Comparison of ENCODE assay signal across 10 mouse cellular contexts in genomic region chr1:92223956-92224891, GRCm38 (mm10). TPM values are rescaled to one million over a fixed set of nuclear protein-coding genes. Genes with fewer than 3 reads are reported as not detected.
A peak's percentile ranks its signal among the peaks of the same experiment; 100 is the strongest.
DNase-seq lines count a peak whose midpoint lies in the region; ATAC-seq lines count a peak whose summit lies in the region.
"Had no signal": no experiment of that assay in that cellular context is flagged by ENCODE, and none has a peak within 500 bp of the region (broad histone marks: within the 10 kb centered on the region; RNA-seq: fewer than 3 reads in every experiment).

No protein-coding gene starts in this region.

- no peak overlapping the region for H3K9ac ChIP-seq in embryonic facial prominence, embryonic 14.5 days (ENCODE audit: low read depth, low read length)
- H3K9ac ChIP-seq: limb, embryonic 15.5 days had no signal

- peak; percentile 76 for ATAC-seq in embryonic facial prominence, embryonic 14.5 days (ENCODE audit: low read depth)

- peaks cover 11% of the 10 kb centered on the region; the same call in 1 of the 2 replicates for H3K4me1 ChIP-seq in embryonic facial prominence, embryonic 14.5 days (ENCODE audit: control insufficient read depth, insufficient read depth, low read length)
- H3K4me1 ChIP-seq in limb, embryonic 10.5 days: peaks cover 27% of the 10 kb centered on the region

- 27% methylated on average over 17 of the region's 17 CpGs for WGBS in embryonic facial prominence, embryonic 14.5 days
- 58% methylated on average over 17 of the region's 17 CpGs for WGBS in limb, embryonic 10.5 days

- H3K9me3 ChIP-seq in embryonic facial prominence, embryonic 14.5 days (ENCODE audit: control insufficient read depth, low read length): no peaks in the 10 kb centered on the region
- no peaks in the 10 kb centered on the region for H3K9me3 ChIP-seq in limb, embryonic 10.5 days (replicated peaks)
- H3K9me3 ChIP-seq: limb, embryonic 15.5 days had no signal

- intact Hi-C loops in gastrocnemius, postnatal 36 days (cut with DNase I): no loop called here

- H3K27ac ChIP-seq in embryonic facial prominence, embryonic 14.5 days (replicated peaks; ENCODE audit: low read depth, low read length): no peak overlapping the region
- H3K27ac ChIP-seq in limb, embryonic 10.5 days: 0 out of 2 replicates have a peak overlapping the region, but pooled peaks have one; percentile 37
- H3K27ac ChIP-seq: limb, embryonic 15.5 days had no signal

- H3K36me3 ChIP-seq in embryonic facial prominence, embryonic 14.5 days (ENCODE audit: control insufficient read depth, insufficient read depth, low read length): no peaks in the 10 kb centered on the region
- H3K36me3 ChIP-seq in limb, embryonic 10.5 days: no peaks in the 10 kb centered on the region
- H3K36me3 ChIP-seq: limb, embryonic 15.5 days had no signal

- no peaks in the 10 kb centered on the region for H3K27me3 ChIP-seq in embryonic facial prominence, embryonic 14.5 days (replicated peaks; ENCODE audit: control insufficient read depth, insufficient read depth, low read length)
- peaks cover 10% of the 10 kb centered on the region; the same call in 1 of the 2 replicates for H3K27me3 ChIP-seq in limb, embryonic 10.5 days (ENCODE audit: low read depth, poor library complexity, severe bottlenecking)
- H3K27me3 ChIP-seq: limb, embryonic 15.5 days had no signal

- DNase-seq in embryonic facial prominence, embryonic 14.5 days (ENCODE audit: low spot score): peak; percentile 77
- DNase-seq in frontal cortex, postnatal 10 days (ENCODE audit: low spot score in 2 of 2): peak; percentile 50 to 67
- DNase-seq in limb, embryonic 10.5 days (ENCODE audit: low spot score): no peak
- DNase-seq in retina, postnatal 1 day: peak; percentile 90
- DNase-seq in kidney, postnatal 4 days: no peak
- no peak for DNase-seq in gastrocnemius, postnatal 36 days
- no peak for DNase-seq in urinary bladder, postnatal 25 days (ENCODE audit: low spot score)
- DNase-seq in lung, postnatal 36 days: no peak
- DNase-seq: heart, postnatal 36 days had no signal

- H3K4me2 ChIP-seq in embryonic facial prominence, embryonic 14.5 days (ENCODE audit: low read depth, low read length): no peak overlapping the region
- H3K4me2 ChIP-seq: limb, embryonic 15.5 days had no signal

- no peak overlapping the region for H3K4me3 ChIP-seq in embryonic facial prominence, embryonic 14.5 days (ENCODE audit: low read depth, low read length)
- no peak overlapping the region for H3K4me3 ChIP-seq in limb, embryonic 10.5 days
- H3K4me3 ChIP-seq: limb, embryonic 15.5 days had no signal

RNA-seq across cellular contexts. Expression of gene Hdac4, which starts 28.7 kb away (rescaled TPM):
- polyA plus RNA-seq in embryonic facial prominence, embryonic 14.5 days (2014; fragmentation: Nextera tagmentation; extraction: Ambion mirVana): 24.0 and 24.1 TPM in 2 replicates
- 16.3 and 20.7 TPM in 2 replicates for polyA plus RNA-seq in limb, embryonic 10.5 days (2016; fragmentation: Nextera tagmentation; extraction: Ambion mirVana)
- total RNA-seq in gastrocnemius, postnatal 36 days (2021): 10 to 100 TPM; 43.4 to 50.5 TPM

Comparison
In these comparisons a context has a peak if more than half of its experiments do, and no peak if none do; other contexts are left out.
1. DNase-seq: peak in embryonic facial prominence, embryonic 14.5 days (single experiment), frontal cortex, postnatal 10 days (2 of 2) and retina, postnatal 1 day (single experiment); none in limb, embryonic 10.5 days (single experiment), kidney, postnatal 4 days (0 of 2), gastrocnemius, postnatal 36 days (0 of 2), urinary bladder, postnatal 25 days (single experiment) and lung, postnatal 36 days (single experiment).